Mouse (Mus musculus) ovary, adult 2 months (tissue): ENCODE measurements around the gene Klrb1b. TPM values are rescaled to one million over a fixed set of nuclear protein-coding genes. Genes with fewer than 3 reads are reported as not detected.

Experiments
- polyA plus RNA-seq: library from polyadenylated mRNA; depleted of rRNA; stranded (reverse); fragments of >200 nt; gene quantifications from 2 replicates; pipeline ENCODE4 v1.2.3, GENCODE M21; 2012; rRNA removed

Gene Klrb1b
- polyA plus RNA-seq: 0.09 TPM in 1 of 2 replicates, not detected in the other

GRCm38 (mm10) chr6:128826132-128826531, at the start of gene Klrb1b, which contains the start of gene Gm44511:
Gene Klrb1b, minus strand, starts transcription at chr6:128826331.
Gene Gm44511, minus strand, starts transcription at chr6:128826315.

DNA sequence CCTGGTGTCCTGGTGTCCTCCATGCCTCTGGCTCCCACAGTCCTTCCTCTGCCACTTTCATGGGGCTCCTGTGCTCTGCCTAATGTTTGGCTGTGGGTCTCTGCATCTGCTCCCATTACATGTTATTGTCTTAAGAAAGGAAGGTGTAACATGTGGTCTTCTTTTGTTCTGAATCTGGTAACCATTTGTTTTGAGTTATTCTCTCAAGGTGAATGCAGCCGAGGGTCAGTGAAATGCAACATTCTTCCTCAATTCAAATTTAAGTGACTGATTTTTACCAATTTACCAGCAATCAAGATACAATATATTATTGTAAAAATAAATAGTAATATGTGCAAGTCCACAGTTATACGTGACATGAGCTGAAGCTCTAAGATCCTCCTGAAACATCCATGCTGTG, 37.0 kb downstream of the Klrb1b start, which contains the start of gene Klrb1c:
Gene Klrb1c (minus strand): TSS at position 101 of the 400 bp plus-strand sequence.

Other genes starting within 250 kb of the Klrb1b start
- gene A2ml1, start 244.7 kb downstream of the Klrb1b start, polyA plus RNA-seq: 47.6 and 72.5 TPM in 2 replicates
- gene Klrb1a, start 202.8 kb downstream of the Klrb1b start, polyA plus RNA-seq: 0.81 and 1.1 TPM in 2 replicates
- 0.22 TPM in 1 of 2 replicates, not detected in the other for gene Clec2h, start 163.9 kb downstream of the Klrb1b start, polyA plus RNA-seq
- not detected in 2 replicates for gene Klrb1, start 103.3 kb downstream of the Klrb1b start, polyA plus RNA-seq
- gene Klrb1c, start 37.1 kb downstream of the Klrb1b start, polyA plus RNA-seq: 0.14 and 0.32 TPM in 2 replicates
- gene Gm44511, start within 50 bp of the Klrb1b start, polyA plus RNA-seq: not detected in 2 replicates
- gene Clec2i, start 61.3 kb upstream of the Klrb1b start, polyA plus RNA-seq: 0.11 TPM in 1 of 2 replicates, not detected in the other
- 0.64 and 0.80 TPM in 2 replicates for gene BC035044, start 64.8 kb upstream of the Klrb1b start, polyA plus RNA-seq
- not detected in 2 replicates for gene Clec2g, start 108.0 kb upstream of the Klrb1b start, polyA plus RNA-seq
- gene Klrb1f, start 219.6 kb upstream of the Klrb1b start, polyA plus RNA-seq: 0.18 TPM in 1 of 2 replicates, not detected in the other